Mouse (Mus musculus) v-Abl transformed pro-B cells (cell line): Measurements from ENCODE around the gene Crnn.

Experiments
- in situ Hi-C, 2 experiments: fragments of 400-800 bp; cut with MboI; formaldehyde crosslinking; loops; one replicate each; pipeline ENCODE4 v1.15.1; 2025; ENCODE audit not compliant: unreplicated experiment in 2 of 2

Gene Crnn

DNA sequence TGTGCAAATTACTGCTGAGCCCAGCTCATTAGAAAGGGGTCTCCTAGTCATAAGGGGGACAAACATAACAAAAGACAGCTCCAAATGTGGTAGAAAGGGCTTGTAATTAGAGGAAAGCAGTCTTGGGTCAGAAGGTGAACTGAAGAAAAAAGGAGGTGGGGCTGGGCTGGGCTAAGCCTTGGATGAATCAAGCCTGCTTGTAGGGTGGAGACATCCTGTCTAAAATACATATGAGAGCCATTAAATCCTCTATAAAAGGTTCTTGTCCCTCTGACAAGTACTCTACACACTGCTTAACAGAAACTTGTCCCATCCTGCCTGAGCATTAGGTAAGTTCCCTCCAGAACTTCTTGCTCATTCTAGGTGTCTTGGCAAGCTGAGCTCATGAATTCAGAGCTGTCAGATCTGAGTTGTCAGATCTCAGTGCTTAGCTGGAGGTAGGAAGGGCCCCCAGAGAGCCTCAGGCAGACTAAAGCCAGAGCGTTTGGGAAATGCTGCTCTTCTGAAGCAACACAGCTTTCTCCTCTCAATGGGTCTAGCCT lies at the start of gene Crnn:
Gene Crnn, plus strand, starts transcription at position 278 of the 542 bp plus-strand sequence.
- in situ Hi-C loops, result no loop called here

DNA sequence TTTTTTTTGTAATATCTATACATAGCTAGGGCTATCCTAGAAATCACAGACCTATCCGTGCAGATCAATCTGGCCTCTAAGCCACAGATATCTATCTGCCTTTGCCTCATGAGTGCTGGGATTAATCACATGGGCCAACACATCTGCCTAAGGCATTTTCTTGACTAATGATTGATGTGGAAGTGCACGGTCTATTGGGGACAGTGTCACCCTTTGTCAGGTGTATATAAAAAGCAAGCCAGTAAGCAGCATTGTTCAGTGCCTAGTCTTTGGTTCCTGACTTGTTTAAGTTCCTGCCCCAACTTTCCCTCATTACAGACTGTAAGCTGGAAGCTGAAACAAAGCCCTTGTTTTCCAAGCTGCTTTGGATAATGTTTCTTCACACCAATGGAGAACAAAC lies 48.1 kb upstream of the Crnn start:
- in situ Hi-C loops, result no loop called here

DNA sequence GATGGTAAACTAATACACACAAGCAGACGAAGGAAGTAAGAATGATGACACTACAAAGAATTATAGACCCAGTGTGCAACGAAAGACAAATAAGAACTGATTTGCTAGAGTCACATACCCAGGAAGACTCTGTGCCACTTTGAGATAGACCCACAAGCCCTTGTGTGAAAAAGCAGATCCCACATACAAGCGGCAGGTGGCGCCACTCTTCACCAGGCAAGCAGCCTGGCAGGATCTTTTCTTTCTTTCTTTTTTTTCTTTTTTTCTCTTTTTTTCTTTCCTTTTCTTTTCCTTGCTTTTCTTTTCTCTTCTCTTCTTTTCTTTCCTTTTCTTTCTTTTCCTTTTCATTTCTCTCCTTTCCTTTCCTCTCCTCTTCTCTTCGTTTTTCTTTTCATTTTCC lies 32.9 kb upstream of the Crnn start:
- in situ Hi-C loops, result loop anchor here in 1 of 2 experiments (25.0 kb wide), 1 partner anchor 376 kb away; no protein-coding TSS in a partner anchor

DNA sequence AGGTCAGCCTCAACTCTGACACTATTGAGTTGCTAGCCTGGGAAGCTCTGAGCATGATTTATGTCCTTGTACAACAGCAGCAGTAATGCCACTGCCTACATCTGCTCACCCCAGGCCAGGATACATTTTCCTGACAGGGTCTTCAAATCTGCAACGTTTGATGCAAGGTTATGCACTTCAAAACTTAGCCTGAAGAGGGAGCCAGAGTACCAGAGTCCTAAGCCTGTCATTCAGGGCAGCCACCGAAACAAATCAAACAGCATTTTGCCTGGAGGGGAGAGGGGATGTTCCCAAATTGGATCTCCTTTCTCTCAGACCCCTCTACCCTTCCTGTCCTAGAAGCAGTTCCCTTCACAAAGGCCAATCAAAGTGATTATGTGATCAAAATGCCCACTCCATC lies 30.1 kb upstream of the Crnn start:
- in situ Hi-C loops, result loop anchor here in 1 of 2 experiments (25.0 kb wide), 1 partner anchor 373 kb away; no protein-coding TSS in a partner anchor

DNA sequence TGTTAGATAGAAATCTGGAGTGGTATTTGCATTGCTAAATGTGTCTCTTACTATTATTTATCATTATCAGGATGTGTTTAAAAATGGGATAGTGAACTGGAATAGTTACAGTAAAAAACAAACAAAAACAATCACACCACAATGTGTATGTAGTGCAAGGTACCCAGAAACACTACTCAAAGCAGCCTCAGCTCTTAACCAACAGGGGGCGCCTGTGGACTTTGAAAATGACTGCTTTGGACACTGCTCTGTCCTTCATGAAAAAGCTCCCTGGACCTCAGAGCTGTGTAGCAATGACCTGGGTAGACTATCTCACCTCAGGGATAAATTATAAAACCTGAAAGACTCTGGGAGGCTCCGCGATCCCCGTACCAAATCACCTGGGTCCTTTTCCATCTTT lies 25.5 kb upstream of the Crnn start:
- in situ Hi-C loops, result loop anchor here in 1 of 2 experiments (25.0 kb wide), 1 partner anchor 368 kb away; no protein-coding TSS in a partner anchor

DNA sequence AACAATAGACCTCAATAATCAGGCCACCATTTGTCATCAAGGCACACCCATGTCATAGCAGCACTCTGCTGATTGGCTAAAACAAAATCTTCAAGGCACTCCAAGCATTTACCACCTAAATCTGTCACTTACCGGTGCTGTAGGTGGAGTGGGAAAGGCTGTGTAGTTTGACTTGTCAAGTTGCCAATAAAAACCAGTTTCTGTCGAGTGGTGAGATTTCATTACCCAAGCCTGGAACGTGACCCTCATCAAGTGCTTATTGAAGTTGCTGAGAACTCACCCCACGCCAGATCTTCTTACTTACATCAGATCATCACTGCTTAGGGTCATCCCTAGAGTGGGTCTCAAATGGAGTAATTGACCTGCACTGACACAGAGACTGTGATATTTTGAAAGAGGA lies 16.5 kb upstream of the Crnn start:
- in situ Hi-C loops, result no loop called here

DNA sequence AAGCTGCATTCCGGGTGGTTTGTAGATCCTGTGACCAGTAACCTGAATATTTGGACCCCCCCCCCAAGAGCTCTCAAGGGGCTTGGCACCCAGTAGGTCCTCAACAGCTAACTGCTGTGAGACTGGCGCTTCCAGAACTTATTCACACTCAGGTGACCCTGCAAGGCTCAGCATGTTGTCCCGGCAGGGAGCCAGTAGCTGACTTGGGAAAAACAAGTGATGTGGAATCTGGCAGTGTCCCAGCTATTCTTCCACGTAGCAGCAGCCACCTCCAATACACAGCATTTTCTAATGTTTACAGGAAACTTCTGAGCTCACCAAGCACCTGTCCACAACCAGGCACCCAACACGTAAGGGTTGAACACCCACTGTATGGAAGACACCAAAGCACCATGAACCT lies 15.5 kb upstream of the Crnn start:
- in situ Hi-C loops, result no loop called here

DNA sequence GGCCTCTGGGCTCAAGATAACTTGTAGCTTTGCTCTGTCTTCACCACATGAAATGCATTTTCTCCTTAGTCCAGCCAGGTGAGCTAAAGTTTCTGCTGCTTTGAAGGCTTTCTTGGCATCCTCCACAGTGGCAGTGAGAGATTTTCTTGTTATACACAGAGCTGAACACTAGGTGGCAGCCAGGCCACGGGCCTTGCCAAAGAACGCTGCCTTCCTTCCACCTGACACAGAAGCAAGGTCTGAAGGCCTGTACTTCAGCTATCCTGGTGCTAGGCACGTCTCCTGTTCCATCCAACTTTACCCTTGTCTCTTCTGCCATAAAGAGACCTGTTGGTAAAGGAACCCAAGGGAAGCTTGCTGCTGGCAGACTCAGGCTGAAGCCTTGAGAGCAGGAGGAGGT lies 14.1 kb upstream of the Crnn start:
- in situ Hi-C loops, result no loop called here

DNA sequence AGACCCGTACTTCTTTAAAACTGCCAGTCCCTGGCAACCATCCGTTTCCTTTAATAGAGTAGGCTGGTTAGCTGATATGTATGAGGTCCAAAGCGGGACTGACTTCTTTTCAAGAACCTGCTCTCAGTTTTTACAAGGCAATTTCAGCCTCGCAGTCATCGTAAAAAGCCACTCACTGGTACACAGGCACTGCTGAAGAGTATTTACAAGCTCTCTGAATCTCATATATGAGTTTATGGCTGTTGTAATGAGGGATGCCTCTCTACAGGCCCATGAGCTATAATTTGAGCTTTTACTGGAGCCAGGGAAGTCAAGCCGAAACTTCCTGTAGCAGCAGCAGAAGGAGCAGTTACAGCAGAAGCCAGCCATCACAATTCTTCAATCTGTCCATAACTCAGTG lies 17.9 kb downstream of the Crnn start:
- in situ Hi-C loops, result no loop called here

DNA sequence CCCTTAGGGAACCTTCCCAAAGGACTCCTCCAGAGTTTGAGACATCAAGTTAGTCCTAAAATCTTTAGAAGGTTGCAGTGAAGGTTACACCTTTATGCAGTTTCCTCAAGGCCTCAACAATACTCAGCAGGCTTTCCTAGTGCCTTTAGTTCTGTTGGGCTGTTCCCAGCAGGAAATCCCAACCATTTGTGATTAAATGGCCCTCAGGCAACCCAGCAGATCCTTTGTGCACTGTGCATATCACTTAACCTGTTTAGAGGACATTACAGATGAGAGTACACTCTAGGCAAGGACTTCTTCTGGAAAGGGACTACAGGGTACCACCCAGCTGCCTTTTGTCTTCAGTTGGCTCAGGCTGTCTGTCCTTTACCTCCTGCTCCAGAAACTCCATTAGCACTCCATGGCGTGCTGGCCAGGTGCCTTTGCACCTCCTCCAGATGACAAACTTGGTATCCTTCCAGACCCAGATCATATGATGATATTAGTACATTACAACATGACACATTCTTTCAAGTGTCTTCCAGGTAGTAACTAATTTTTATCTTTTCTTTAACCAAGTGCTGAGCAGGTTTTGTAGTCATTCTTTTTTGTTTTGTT lies 18.5 kb downstream of the Crnn start:
- in situ Hi-C loops, result no loop called here

DNA sequence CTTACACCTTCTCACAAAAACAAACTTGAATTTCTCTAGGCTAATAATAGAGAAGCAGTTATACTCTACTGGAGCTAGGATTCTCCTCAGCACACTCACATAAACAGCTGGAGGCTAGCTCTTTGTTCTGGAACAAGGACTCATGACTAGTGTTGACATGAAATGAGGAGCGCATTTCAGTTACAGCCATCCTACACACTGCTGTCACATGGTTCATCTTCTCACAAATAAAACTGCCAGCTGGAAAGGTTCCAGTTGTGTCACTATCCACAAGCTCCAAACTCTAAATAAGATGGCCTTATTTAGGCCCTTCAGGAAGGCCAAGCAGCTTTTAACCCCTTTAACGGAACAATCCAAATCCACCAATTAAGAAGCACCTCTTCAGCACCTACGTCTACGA lies 36.3 kb downstream of the Crnn start:
- in situ Hi-C loops, result no loop called here

DNA sequence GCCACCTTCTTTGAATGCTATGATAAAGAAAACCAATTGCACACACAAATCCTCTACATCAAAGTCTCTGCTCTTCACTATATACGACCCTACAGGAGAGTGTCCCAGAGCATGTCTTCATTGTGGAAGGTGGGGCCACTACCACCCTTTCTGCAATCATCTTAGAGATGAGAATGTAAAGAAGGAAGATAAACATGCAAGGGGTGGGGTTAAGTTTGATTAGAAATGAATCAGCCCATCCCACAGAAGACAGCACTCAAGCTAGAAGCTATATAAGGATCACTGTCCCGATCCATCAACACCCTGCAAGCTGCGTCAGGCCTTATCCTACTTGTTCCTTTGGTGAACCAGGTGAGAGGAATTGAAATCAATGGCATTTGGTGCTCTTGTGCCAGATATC lies 52.4 kb downstream of the Crnn start, which contains the start of gene Flg2:
Gene Flg2, plus strand, starts transcription at position 301 of the 400 bp plus-strand sequence.
- in situ Hi-C loops, result no loop called here
